Mouse (Mus musculus): ENCODE measurements at regions not wholly inside any gene's neighbourhood (a gene's known extent, or its start where the extent isn't known, plus 50 kb on each side); places are given as distances from the start of the nearest gene placed in this dataset.

DNA sequence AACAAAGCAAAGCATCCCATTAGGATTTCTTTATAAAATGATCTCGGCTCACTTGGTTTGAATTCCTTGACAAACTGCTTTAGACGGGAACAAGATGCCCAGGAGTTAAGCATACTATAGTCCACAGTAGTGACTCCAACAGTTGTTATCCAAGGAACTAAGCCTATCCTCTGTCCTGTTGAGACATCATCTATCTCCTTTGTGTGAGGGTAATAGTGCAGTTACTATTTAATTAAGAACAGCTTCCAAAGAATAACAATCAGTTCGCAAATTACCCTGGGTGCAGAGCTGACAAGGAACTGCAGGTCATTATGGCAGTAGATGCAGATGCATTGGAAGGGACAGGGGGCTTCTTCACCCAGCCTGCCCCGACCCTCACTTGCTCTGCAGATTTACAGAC lies 115.7 kb upstream of the Slc24a5 start:
- no peak for DNase-seq

DNA sequence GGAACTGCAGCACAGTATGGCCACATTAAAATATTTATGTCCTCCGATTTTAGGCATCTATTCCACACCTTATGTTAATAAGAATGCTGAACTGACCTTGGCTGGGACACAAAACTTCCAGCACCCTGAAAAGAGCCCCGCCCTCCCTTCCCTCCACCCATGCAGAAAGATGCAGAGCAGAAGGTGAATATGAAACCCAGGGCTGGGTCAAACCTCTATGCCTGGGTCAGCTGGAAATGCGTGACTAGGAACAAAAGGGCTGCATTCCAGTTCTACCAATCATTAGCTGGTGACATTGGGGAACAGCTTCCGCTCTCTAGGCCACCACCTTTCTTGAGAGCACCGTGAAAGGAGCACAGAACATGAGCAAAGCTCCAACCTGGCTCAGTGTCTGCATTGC lies 114.9 kb upstream of the Slc24a5 start:
- no peak for DNase-seq

DNA sequence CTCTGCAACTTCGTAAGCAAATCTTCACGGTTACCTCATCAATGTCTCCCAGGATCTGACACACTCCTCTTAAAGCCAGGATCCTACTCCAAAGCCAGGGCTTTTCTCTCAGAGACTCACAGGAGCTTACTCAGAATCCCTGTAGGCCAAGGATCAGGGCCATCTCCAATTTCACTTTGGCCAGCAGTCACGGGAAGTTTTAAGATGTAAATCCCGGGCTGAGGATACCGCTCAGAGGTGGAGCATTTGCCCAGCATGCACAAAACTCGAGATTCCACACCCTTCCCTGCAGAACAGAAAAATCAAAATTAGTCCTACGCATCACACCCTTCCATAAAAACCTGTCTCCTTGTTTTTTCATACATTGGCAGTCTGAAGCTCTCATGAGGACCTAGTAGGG lies 112.1 kb upstream of the Slc24a5 start:
- DNase-seq, result no peak

DNA sequence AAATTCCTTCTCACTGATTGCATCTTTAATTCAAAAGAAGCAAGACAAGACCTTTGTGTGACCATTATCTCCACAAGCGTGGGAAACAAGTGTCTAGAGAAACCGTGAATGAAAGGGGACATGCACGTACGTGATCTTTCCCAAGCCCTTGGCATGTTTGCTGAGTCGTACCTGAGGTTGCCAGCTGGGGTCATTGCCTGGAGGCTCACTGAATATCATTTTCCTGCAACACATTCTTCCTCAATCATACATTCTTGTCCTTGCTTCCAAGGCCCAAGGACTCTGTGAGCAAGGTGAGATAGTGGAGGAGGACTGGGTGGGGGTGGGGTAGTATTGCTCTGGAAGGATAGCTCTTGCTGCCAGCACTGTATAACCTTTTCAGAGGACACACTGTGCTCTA lies 108.5 kb upstream of the Slc24a5 start:
- no peak for DNase-seq

DNA sequence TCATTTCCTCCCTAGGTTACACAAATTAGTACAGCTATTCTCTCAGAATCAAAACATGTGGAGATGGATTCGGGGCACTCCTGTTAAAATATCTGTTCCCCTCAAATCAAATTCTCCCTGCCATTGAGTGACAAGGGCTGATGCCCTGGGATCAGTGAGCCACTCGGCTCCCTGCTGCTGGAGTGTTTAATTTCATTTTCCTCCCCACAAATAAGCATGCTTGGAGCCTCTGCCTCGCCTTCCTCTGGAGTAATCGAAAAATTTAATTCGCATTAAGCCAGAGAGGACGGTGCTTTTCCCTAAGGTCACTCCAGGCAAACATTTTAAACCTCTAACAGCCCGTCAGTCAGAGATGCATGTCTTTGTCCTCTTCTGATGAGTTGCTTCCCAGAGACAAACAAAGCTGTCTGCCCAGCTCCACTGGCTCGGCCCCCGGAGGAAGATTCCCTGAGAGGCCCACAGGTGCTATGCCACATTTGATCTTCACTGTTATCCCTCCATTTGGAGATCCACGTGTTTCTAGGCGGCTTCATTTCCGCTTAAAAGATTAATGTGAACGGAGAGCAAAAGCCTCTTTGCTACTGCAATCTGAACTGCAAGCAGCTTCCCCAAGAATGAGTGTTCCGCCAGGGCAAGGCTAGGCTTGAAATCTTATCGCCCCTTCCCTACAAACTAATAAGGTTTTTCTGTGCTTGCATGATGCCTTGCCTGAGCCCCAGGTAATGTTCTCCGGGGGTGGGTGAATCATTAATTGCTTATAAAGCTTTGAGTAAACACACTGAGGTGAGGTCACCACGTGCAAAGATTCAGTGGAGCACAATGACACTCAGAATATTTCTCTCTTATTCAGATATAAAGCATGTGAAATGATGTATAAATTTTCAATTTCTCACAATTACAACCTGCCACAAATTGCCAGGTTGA lies 95.8 kb upstream of the Slc24a5 start:
- DNase-seq, result no peak

DNA sequence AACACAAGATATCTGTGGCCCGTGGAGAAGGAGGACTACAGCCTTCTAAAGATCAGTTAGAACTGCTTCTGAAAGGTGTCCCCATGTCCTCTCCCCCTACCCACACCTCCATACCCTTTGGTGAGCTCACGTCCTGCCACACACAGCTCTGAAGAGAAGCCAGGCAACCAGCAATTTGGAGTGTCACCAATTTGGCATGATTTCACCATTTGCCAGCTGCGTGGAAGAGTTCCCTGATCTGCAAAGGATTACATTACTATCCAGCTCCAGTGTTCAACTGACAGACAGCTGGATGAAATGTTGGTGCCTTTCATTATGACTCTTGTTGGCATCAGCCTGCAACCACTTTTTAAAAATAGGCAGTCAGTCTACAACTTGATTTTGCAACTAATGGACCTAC lies 92.8 kb upstream of the Slc24a5 start:
- no peak for DNase-seq

DNA sequence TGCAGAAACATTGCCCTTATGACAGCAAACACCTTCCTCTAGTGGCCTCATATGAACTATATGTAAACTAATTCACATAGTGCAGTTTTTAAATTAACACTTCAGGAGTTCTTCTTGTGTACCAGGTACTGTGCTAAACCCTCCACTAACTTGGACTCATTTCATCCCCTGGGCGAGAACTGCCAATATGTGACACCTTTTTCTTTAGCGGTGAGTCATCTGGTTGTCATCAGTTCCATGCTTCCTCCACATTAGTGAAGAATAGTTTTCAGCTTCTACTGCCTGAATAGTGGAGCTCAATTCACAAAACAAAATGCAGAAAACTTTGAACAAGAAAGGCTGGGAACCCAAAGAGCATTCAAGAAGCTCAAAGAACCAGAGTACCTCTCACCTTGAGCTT lies 76.9 kb upstream of the Slc24a5 start:
- no peak for DNase-seq

DNA sequence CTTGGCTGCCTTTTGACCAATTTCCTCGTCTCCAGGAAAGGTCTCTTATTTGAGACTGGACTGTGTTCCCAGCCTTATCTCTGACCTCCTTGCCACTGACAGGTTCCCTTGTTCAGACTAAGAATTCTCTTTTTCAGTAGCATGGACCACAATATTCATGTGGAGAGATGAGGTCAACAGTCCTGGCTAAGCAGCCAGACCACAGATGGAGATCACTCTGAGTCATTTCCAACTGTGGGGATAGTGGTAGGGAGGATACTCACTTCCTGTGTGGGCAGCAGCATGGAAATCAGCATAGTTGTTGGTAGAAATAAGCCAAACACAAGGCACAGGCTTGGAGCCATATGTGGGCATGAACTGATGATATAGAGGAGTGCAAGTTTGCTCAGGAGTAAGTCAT lies 52.9 kb upstream of the Slc24a5 start:
- no peak for DNase-seq

DNA sequence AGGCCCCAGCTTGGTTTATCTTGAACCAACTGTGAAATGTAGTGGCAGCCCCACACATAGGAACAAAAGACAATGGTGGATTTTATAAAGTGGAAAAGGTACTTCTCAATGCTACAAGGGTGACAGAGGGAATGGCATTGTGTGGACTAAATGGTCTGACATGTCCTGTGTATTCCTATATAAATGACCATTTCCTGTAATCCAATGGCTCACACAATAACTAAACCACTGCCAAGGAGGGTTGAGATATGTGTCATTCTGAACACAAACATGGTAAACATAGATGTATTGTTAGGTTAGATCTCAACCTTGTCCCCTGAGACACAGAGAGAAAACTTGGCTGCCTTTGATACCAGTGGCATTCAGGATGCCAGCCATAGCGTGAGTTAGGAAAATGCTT lies 51.0 kb upstream of the Slc24a5 start:
- DNase-seq, result no peak
